Mouse (Mus musculus) midbrain, postnatal 0 days (tissue): ENCODE data around the gene Zfp507. TPM values are rescaled to one million over a fixed set of nuclear protein-coding genes. Genes with fewer than 3 reads are reported as not detected.
A peak's percentile ranks its signal among the peaks of the same experiment; 100 is the strongest.

Experiments
- ATAC-seq: fragments of 200-750 bp; cut with Nextera tagmentation; 2 replicates; pipeline ENCODE4 v1.8.0; 2017; ENCODE audit warnings: moderate number of reproducible peaks, mild to moderate bottlenecking, moderate TSS enrichment, moderate library complexity; ENCODE audit not compliant: low FRiP score
- DNase-seq: peaks from one replicate; pipeline ENCODE4 v3.0.0-alpha.2; 2015; ENCODE audit warnings: low spot score
- H3K27ac ChIP-seq: fragments of 300-500 bp; sonication (generic); 2 replicates; pipeline ENCODE4 v1.5.1; 2014; ENCODE audit warnings: low read depth, mild to moderate bottlenecking, low read length, mixed read lengths
- H3K27me3 ChIP-seq: fragments of 300-500 bp; sonication (generic); 2 replicates; pipeline ENCODE4 v1.6.1; 2014; ENCODE audit warnings: low read length, control low read depth, mixed read lengths; ENCODE audit not compliant: insufficient read depth
- H3K36me3 ChIP-seq: fragments of 300-500 bp; sonication (generic); 2 replicates; pipeline ENCODE4 v1.6.1; 2014; ENCODE audit warnings: low read length, control low read depth, mixed read lengths; ENCODE audit not compliant: insufficient read depth
- H3K4me1 ChIP-seq: fragments of 300-500 bp; sonication (generic); 2 replicates; pipeline ENCODE4 v1.6.1; 2014; ENCODE audit warnings: mild to moderate bottlenecking, control low read depth, antibody characterized with exemption, low read length, mixed read lengths; ENCODE audit not compliant: insufficient read depth
- H3K4me2 ChIP-seq: fragments of 300-500 bp; sonication (generic); 2 replicates; pipeline ENCODE4 v1.6.1; 2014; ENCODE audit warnings: low read depth, mild to moderate bottlenecking, low read length, mixed read lengths; ENCODE audit not compliant: poor library complexity, severe bottlenecking
- H3K4me3 ChIP-seq: fragments of 300-500 bp; sonication (generic); 2 replicates; pipeline ENCODE4 v1.5.1; 2014; ENCODE audit warnings: low read depth, mild to moderate bottlenecking, low read length, moderate library complexity
- H3K9ac ChIP-seq: fragments of 300-500 bp; sonication (generic); replicated peaks from 2 replicates; pipeline ENCODE4 v1.6.1; 2014; ENCODE audit warnings: mild to moderate bottlenecking, low read length, moderate library complexity, mixed read lengths; ENCODE audit not compliant: poor library complexity, severe bottlenecking
- H3K9me3 ChIP-seq: fragments of 300-500 bp; sonication (generic); 2 replicates; pipeline ENCODE4 v1.6.1; 2016; ENCODE audit warnings: low read length, control low read depth
- CTCF ChIP-seq: IDR thresholded peaks from 2 replicates; pipeline ENCODE4 v1.5.1; 2016; ENCODE audit warnings: antibody characterized with exemption, mild to moderate bottlenecking
- WGBS: fragments of 180-500 bp; shearing (Covaris S2); extraction: QIAGEN DNeasy Blood & Tissue Kit; methylation state at CpG from one replicate; pipeline ENCODE4 v1.1.7; 2014; 5-methylcytosine and 5-hydroxymethylcytosine counted together
- polyA plus RNA-seq: library from polyadenylated mRNA; unstranded; fragments of >200 nt; fragmentation: Nextera tagmentation; extraction: Ambion mirVana; gene quantifications from 2 replicates; pipeline ENCODE4 v1.2.1, GENCODE M21; 2015
- total RNA-seq: library from RNA; depleted of rRNA; stranded (reverse); fragments of >200 nt; gene quantifications from 2 replicates; pipeline ENCODE4 v1.2.3, GENCODE M21; 2014

Zfp507 gene
- total and polyA plus RNA-seq, 2 experiments from 2014 or later = 9.0 to 20.8 TPM

DNA sequence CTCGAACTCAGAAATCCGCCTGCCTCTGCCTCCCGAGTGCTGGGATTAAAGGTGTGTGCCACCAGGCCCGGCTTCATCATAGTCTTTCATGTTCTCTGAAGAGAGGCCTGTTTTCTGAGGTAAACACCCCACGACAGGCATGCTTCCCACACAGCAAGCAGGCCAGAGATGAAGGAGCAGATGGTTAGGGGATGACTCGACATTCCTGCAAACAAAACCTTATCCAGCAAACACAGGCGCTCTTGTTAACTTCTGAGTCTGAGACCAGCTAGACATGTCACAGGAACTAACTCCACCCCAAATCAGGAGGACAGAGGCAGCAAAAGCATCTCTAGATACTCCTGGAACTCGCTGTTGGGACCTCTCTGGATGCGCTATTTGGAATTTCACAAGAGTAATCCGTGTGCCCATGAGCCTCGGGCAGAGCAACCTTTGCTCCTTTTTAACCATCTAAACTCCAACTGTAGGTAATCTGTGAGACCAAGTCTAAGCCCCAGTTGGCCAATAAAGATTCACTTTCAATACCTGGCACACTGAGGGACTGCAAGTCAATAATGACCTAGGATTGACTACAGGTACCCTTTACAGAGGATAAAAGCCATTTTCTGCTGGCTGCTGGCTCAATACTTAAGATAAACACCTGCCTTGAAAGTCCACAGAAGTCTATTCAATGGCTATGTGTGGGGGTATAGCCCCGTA lies 10.5 kb downstream of the Zfp507 start:
- 89% methylated on average over 12 of the region's 12 CpGs for WGBS
- no peak for DNase-seq
- peaks cover 64% of the 10 kb centered on the region for H3K36me3 ChIP-seq

DNA sequence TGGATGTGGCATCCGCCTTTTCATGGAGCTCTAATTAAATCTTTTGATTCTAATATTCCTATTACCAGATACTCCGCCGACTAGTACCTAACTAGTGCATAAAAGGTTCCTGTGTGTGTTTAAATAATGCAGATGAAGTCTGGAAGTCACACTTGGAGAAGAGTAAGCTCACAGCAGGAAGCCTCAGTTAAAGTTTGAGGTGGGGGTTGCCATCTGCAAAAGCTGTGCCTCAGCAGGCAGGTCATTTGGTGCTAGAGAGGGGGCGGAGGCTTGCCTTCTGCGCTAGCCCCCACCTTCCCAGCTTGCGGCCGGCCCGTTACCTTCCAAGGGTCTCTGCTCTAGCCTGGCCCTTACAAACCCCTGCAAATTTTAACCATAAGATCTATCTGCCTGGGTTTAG lies 11.9 kb downstream of the Zfp507 start:
- H3K27ac ChIP-seq = no peak overlapping the region

More for the DNA sequence above, 10.5 kb downstream of the Zfp507 start:
- Histone ChIP-seq H3K27me3 (no peaks in the 10 kb centered on the region), H3K4me2 (no peak overlapping the region), H3K4me1 (no peaks in the 10 kb centered on the region), H3K27ac (no peak overlapping the region), H3K9ac (no peak overlapping the region), H3K4me3 (no peak overlapping the region), H3K9me3 (no peaks in the 10 kb centered on the region)
- no peak for ATAC-seq
- TF ChIP-seq CTCF = no peak

DNA sequence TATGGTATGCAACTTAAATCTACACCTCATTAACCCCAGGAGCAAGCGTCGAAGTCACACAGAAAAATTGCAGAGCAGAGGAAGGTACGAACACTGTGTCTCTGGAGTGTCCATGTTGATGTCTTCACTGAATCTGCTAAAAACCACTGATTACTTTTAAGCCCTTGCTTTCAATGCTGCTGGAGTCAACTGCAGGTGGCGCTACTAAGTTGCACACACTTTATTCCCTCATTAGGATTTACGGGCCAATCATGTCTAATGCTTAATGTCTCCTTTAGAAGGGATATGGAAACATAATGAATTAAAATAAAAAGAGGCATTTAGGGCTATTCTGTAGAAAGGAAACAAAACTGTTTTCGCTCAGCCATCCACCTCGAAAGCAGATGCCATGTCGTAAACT lies 12.6 kb downstream of the Zfp507 start:
- ATAC-seq (no peak), DNase-seq (peak; percentile 63)
- H3K4me2 ChIP-seq = no peak overlapping the region
- H3K36me3 ChIP-seq = peaks cover 74% of the 10 kb centered on the region
- no peaks in the 10 kb centered on the region for H3K4me1 ChIP-seq
- WGBS = 85% methylated on average over 8 of the region's 8 CpGs
- H3K27me3 ChIP-seq = no peaks in the 10 kb centered on the region
- no peak overlapping the region for H3K4me3 ChIP-seq
- no peak overlapping the region for H3K27ac ChIP-seq
- H3K9me3 ChIP-seq = no peaks in the 10 kb centered on the region
- peak; percentile 77 for TF ChIP-seq CTCF
- no peak overlapping the region for H3K9ac ChIP-seq

More for the DNA sequence above, 11.9 kb downstream of the Zfp507 start:
- DNase-seq (no peak), ATAC-seq (no peak)
- no peak for TF ChIP-seq CTCF
- H3K4me2 ChIP-seq = no peak overlapping the region
- H3K27me3 ChIP-seq = no peaks in the 10 kb centered on the region
- no peak overlapping the region for H3K4me3 ChIP-seq
- H3K4me1 ChIP-seq = no peaks in the 10 kb centered on the region
- H3K36me3 ChIP-seq = peaks cover 71% of the 10 kb centered on the region
- no peak overlapping the region for H3K9ac ChIP-seq
- 76% methylated on average over 8 of the region's 8 CpGs for WGBS
- H3K9me3 ChIP-seq = no peaks in the 10 kb centered on the region

DNA sequence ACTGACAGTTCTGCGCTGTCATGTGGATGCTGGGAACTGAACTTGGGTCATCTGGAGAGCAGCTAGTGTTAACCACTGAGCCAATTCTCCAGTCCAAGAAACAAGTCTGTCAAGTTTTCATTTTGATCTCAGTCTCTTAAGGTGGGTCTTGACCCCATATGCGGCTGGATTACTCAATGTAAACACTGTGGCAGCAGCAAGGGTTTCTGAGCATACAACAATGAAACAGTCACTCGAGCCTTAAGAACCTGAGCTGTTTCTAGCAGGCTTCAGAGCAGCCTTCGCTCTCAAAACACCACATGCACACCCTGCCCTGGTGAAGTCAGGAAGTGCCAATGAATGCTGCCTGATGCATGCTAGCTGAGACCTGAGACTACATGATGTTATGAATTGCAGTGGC lies 17.2 kb downstream of the Zfp507 start:
- DNase-seq (no peak), ATAC-seq (no peak)
- no peak overlapping the region for H3K9ac ChIP-seq
- H3K4me3 ChIP-seq = no peak overlapping the region
- H3K27me3 ChIP-seq = no peaks in the 10 kb centered on the region
- no peaks in the 10 kb centered on the region for H3K9me3 ChIP-seq
- H3K27ac ChIP-seq = no peak overlapping the region
- WGBS = 90% methylated on average over 4 of the region's 4 CpGs
- peaks cover 37% of the 10 kb centered on the region for H3K36me3 ChIP-seq
- TF ChIP-seq CTCF = no peak
- no peaks in the 10 kb centered on the region for H3K4me1 ChIP-seq
- no peak overlapping the region for H3K4me2 ChIP-seq

DNA sequence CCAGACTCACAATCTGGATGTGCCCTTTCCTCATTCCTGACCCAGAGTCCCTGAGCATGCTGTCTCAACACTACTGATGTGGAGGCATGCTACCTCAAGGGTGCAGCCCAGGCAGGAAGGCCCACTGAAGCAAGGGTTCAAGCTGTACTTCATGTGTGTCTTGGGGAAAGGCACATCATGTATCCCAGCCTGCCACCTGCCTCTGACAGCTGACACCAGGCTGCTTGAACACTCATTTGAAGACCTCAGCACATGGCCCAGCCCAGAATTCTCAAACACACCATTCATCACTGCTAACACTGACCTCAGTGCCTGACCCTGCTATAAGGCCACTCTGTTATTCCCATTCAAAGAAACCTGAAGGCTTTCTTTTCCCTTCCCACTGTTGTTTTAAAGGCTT lies 20.6 kb downstream of the Zfp507 start:
- no peak overlapping the region for H3K4me2 ChIP-seq
- ATAC-seq (no peak), DNase-seq (no peak)
- no peaks in the 10 kb centered on the region for H3K4me1 ChIP-seq
- no peak overlapping the region for H3K27ac ChIP-seq
- TF ChIP-seq CTCF = no peak
- no peaks in the 10 kb centered on the region for H3K27me3 ChIP-seq
- peaks cover 37% of the 10 kb centered on the region for H3K36me3 ChIP-seq
- no peak overlapping the region for H3K9ac ChIP-seq
- no peaks in the 10 kb centered on the region for H3K9me3 ChIP-seq
- no peak overlapping the region for H3K4me3 ChIP-seq

DNA sequence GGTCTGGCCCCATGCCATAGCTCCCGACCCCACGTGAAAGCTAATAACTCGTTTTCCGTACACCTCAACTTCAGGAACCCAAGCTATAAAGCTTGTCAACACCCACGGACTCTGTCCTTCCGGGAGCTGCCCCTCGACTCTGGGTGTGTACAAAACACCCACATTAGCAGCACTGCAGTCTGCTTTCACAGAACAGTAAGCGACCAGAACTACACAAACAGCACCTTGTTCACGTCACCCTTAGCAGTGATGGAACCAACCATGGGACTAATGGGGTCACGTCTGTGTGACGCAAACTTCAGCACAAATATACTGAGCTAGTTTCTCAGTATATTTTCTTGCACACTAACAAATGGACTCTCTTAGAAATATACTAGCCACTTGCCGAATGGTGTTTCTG lies 28.7 kb downstream of the Zfp507 start:
- Histone ChIP-seq H3K9me3 (no peaks in the 10 kb centered on the region), H3K4me1 (no peaks in the 10 kb centered on the region), H3K4me3 (no peak overlapping the region), H3K36me3 (peaks cover 41% of the 10 kb centered on the region), H3K4me2 (no peak overlapping the region), H3K27ac (no peak overlapping the region), H3K9ac (no peak overlapping the region), H3K27me3 (no peaks in the 10 kb centered on the region)
- 94% methylated on average over 12 of the region's 12 CpGs for WGBS
- no peak for ATAC-seq
- TF ChIP-seq CTCF = no peak
- no peak for DNase-seq
